Mouse (Mus musculus) liver, embryonic 14.5 days (tissue): ENCODE measurements around the gene Dpp4. TPM values are rescaled to one million over a fixed set of nuclear protein-coding genes. Genes with fewer than 3 reads are reported as not detected.

ENCODE experiments used
- ATAC-seq: fragments of 200-750 bp; cut with Nextera tagmentation; 2 replicates; pipeline ENCODE4 v1.8.0; 2017; ENCODE audit warnings: moderate number of reproducible peaks, mild to moderate bottlenecking, moderate library complexity; ENCODE audit not compliant: insufficient read depth
- DNase-seq, 3 experiments: peaks; one replicate each; pipeline ENCODE4 v3.0.0-alpha.2; 2012 to 2013; ENCODE audit warnings: low read depth in 3 of 3, low spot score in 3 of 3
- H3K27ac ChIP-seq: fragments of 300-500 bp; sonication (generic); 2 replicates; pipeline ENCODE4 v1.5.1; 2014; ENCODE audit warnings: moderate library complexity, mild to moderate bottlenecking, control low read depth, inconsistent platforms
- H3K27me3 ChIP-seq: fragments of 300-500 bp; sonication (generic); 2 replicates; pipeline ENCODE4 v1.6.1; 2014; ENCODE audit warnings: mild to moderate bottlenecking, low read length, moderate library complexity; ENCODE audit not compliant: control insufficient read depth, insufficient read depth
- H3K36me3 ChIP-seq: fragments of 300-500 bp; sonication (generic); replicated peaks from 2 replicates; pipeline ENCODE4 v1.6.1; 2014; ENCODE audit warnings: low read depth; ENCODE audit not compliant: control insufficient read depth, insufficient read depth
- H3K4me1 ChIP-seq, 2 experiments: fragments of 200-500 bp in 1 of 2; fragments of 300-500 bp in 1 of 2; sonication (generic) in 1 of 2; replicated peaks; 2 replicates each; pipeline ENCODE4 v1.6.1; 2012 to 2014; ENCODE audit warnings: antibody characterized with exemption in 1 of 2, inconsistent platforms in 1 of 2, low read length in 1 of 2; ENCODE audit not compliant: control insufficient read depth in 2 of 2, insufficient read depth in 2 of 2
- H3K4me2 ChIP-seq: fragments of 300-500 bp; sonication (generic); 2 replicates; pipeline ENCODE4 v1.6.1; 2014; ENCODE audit warnings: low read depth, mild to moderate bottlenecking, control low read depth, moderate library complexity
- H3K4me3 ChIP-seq, 2 experiments: fragments of 200-500 bp in 1 of 2; fragments of 300-500 bp in 1 of 2; sonication (generic) in 1 of 2; 2 replicates each; pipeline ENCODE4 v1.5.1; 2012 to 2014; ENCODE audit warnings: low read depth in 2 of 2, low read length in 2 of 2, mild to moderate bottlenecking in 2 of 2, control low read depth in 1 of 2, inconsistent platforms in 1 of 2, moderate library complexity in 1 of 2; ENCODE audit not compliant: insufficient read depth in 1 of 2
- H3K9ac ChIP-seq: fragments of 300-500 bp; sonication (generic); replicated peaks from 2 replicates; pipeline ENCODE4 v1.6.1; 2014; ENCODE audit warnings: mild to moderate bottlenecking, control low read depth, moderate library complexity
- H3K9me3 ChIP-seq: fragments of 300-500 bp; sonication (generic); 2 replicates; pipeline ENCODE4 v1.6.1; 2016; ENCODE audit warnings: low read length, mixed read lengths; ENCODE audit not compliant: control insufficient read depth
- CTCF ChIP-seq: IDR thresholded peaks from 2 replicates; pipeline ENCODE4 v1.5.1; 2016; ENCODE audit warnings: antibody characterized with exemption, low read depth, control low read depth
- EP300 ChIP-seq: IDR thresholded peaks from 2 replicates; pipeline ENCODE4 v1.6.1; 2016; ENCODE audit warnings: antibody characterized with exemption, low read depth
- WGBS: fragments of 180-500 bp; shearing (Covaris S2); extraction: QIAGEN DNeasy Blood & Tissue Kit; methylation state at CpG from one replicate; pipeline ENCODE4 v1.1.7; 2014; ENCODE audit not compliant: insufficient replicate concordance; 5-methylcytosine and 5-hydroxymethylcytosine counted together
- polyA plus RNA-seq, 2 experiments: library from polyadenylated mRNA; depleted of rRNA in 1 of 2; stranded (reverse) in 1 of 2; unstranded in 1 of 2; fragments of >200 nt; fragmentation: Nextera tagmentation in 1 of 2; extraction: Ambion mirVana in 1 of 2; gene quantifications; 2 replicates each; pipeline versions ENCODE4 v1.2.1 to v1.2.3; 2012 to 2014

Gene Dpp4
- polyA plus RNA-seq, 2 experiments, result 2.3 to 4.4 TPM

DNA sequence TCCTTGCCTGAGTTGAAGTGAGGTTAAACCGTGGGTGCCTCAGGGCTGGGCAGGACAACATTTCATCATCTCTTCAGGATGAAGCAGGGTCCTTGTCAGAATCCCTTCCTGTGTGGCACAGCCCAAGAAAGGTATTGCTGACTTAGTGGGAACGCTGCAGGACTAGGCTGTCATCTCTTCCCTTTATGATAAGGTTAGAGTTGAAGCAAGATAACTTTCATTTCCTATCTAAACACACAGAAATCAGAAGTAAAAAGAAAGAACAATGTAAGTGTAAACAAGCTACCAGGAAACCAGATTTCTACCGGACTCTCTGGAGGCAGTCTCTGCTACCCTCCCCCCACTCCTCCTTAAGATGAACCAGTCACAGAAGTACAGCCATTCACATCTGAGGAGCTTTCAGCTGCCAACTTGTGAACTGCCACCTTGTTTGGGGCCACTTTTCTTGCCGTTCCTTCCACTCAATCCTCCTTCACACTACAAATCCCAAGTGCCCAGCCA lies 3.3 kb downstream of the Dpp4 start:
- 17% methylated on average over 4 of the region's 4 CpGs for WGBS
- Histone ChIP-seq H3K4me1 (no peaks in the 10 kb centered on the region; a peak in 1 of 4 replicates), H3K9me3 (no peaks in the 10 kb centered on the region), H3K4me2 (no peak overlapping the region), H3K9ac (no peak overlapping the region), H3K27ac (no peak overlapping the region), H3K4me3 (no peak overlapping the region), H3K27me3 (no peaks in the 10 kb centered on the region; the same call in 1 of the 2 replicates), H3K36me3 (no peaks in the 10 kb centered on the region)
- no peak for DNase-seq
- no peak for TF ChIP-seq CTCF
- ATAC-seq, result peak; percentile 45

DNA sequence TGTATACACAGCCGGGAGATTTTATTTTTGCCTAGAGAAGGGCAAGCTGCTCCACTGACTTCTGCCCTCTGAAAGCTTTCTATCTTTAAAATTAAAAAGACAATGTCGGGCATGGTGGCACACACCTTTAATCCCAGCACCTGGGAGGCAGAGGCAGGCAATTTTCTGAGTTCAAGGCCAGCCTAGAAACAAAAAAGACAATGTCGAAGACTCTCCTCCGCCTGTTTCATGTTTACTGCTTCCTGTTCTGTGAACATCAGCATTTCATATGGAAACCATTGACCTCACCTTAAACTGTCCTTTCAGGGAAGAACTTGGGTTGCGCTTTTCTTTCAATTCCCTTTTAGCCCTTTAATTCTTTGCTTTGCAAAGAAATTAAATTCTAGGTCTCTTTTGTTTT lies 3.8 kb downstream of the Dpp4 start:
- 64% methylated on average over 5 of the region's 5 CpGs for WGBS
- no peak overlapping the region for H3K4me3 ChIP-seq
- no peaks in the 10 kb centered on the region; the same call in 1 of the 2 replicates for H3K27me3 ChIP-seq
- H3K4me1 ChIP-seq, result no peaks in the 10 kb centered on the region; a peak in 1 of 4 replicates
- ATAC-seq (no peak), DNase-seq (no peak)
- H3K4me2 ChIP-seq, result no peak overlapping the region
- no peaks in the 10 kb centered on the region for H3K36me3 ChIP-seq
- H3K9ac ChIP-seq, result no peak overlapping the region
- H3K27ac ChIP-seq, result no peak overlapping the region
- TF ChIP-seq CTCF (no peak), EP300 (no peak)
- H3K9me3 ChIP-seq, result no peaks in the 10 kb centered on the region

DNA sequence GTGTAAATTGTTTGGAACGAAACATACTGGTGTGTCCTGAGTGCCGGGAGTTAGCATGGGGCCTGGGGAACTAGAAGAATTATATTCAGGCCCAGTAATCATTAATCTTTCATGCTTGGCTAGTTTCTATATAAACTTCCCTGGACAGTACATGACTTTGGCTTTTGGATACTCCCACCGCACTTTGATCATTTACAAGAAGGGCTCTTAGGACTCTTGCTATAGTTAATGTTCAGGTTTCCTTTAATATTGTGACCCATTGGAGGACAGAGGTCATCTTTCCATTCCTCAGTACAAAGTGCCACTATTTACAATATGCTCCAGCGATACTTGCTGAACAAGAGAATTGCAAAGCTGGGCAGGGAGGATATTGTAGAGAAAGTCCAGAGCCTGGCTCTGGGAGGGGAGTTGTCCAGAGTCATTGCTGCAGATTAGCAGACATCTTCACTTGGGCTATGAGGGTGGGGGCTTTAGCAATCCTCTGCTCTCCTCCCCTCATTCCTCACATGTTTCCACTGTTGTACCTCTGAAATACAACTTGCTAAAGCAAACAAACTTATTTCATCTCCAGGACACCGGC lies 8.4 kb downstream of the Dpp4 start:
- H3K36me3 ChIP-seq, result no peaks in the 10 kb centered on the region
- no peak for ATAC-seq
- H3K9me3 ChIP-seq, result no peaks in the 10 kb centered on the region
- H3K4me3 ChIP-seq, result no peak overlapping the region
- no peak overlapping the region for H3K9ac ChIP-seq
- 75% methylated on average over 5 of the region's 5 CpGs for WGBS
- H3K4me2 ChIP-seq, result no peak overlapping the region
- no peaks in the 10 kb centered on the region for H3K27me3 ChIP-seq
- H3K4me1 ChIP-seq, result no peaks in the 10 kb centered on the region
- no peak overlapping the region for H3K27ac ChIP-seq
- TF ChIP-seq EP300 (no peak), CTCF (no peak)
- DNase-seq, result no peak

DNA sequence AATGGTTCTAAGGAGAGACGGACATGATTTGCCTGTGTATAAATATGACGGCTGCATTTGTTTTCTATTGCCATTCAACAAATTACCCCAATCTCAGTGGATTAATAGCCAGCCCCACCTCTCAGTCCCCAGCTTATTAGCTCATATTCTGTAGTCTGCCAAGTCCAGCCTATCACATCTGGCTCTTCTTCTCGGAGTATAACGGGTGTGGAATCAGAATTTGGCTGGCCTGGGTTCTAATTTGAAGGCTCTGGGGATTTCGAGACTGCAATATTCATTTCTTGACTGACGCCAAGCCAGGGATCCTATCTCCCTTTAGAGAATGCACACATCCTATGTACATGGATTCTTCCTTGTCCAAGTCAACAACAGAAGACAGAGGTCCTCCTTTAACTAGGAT lies 11.0 kb downstream of the Dpp4 start:
- Histone ChIP-seq H3K27ac (no peak overlapping the region), H3K9ac (no peak overlapping the region), H3K27me3 (no peaks in the 10 kb centered on the region), H3K4me2 (no peak overlapping the region), H3K9me3 (no peaks in the 10 kb centered on the region), H3K4me1 (no peaks in the 10 kb centered on the region), H3K4me3 (no peak overlapping the region), H3K36me3 (no peaks in the 10 kb centered on the region)
- no peak for TF ChIP-seq CTCF
- WGBS, result 73% methylated on average over 6 of the region's 6 CpGs
- no peak for ATAC-seq
- DNase-seq, result no peak

DNA sequence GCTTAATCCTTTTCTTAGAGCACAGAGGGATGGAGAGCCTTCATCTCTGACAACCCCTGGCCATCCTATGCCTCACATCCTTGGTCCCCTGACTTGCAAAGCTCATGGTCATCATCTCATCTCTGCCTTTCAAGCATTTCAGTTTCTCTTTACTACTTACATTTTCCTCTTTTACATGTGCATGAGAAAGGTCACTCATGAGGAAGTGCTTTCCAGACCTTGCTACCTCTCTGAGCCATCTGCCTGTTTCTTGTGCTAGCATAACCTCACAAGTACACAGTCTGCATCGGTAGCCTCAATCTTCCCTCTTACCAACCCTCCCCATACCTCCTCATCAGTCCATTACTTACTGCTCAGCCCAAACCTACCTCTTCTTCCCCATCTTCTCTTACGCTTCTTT lies 12.2 kb downstream of the Dpp4 start:
- no peak overlapping the region for H3K4me3 ChIP-seq
- no peak overlapping the region for H3K9ac ChIP-seq
- ATAC-seq (no peak), DNase-seq (no peak)
- H3K27me3 ChIP-seq, result no peaks in the 10 kb centered on the region
- H3K27ac ChIP-seq, result no peak overlapping the region
- H3K4me2 ChIP-seq, result no peak overlapping the region
- no peaks in the 10 kb centered on the region for H3K4me1 ChIP-seq
- H3K36me3 ChIP-seq, result no peaks in the 10 kb centered on the region
- 65% methylated on average over 2 of the region's 2 CpGs for WGBS
- no peaks in the 10 kb centered on the region for H3K9me3 ChIP-seq
- TF ChIP-seq EP300, result no peak
- TF ChIP-seq CTCF, result no peak
